Mouse (Mus musculus) kidney, adult 2 months (tissue): ENCODE data around the gene Zfp948.

Experiments used
- CTCF ChIP-seq: fragments of 200-500 bp; conservative IDR thresholded peaks from 2 replicates; pipeline ENCODE4 v1.5.1; 2011; ENCODE audit warnings: low read depth, mild to moderate bottlenecking, control low read depth, low read length, moderate library complexity, mixed read lengths; ENCODE audit not compliant: insufficient read depth, insufficient read length
- POLR2A ChIP-seq: fragments of 200-500 bp; IDR thresholded peaks from one replicate; pipeline ENCODE4 v1.6.1; 2011; ENCODE audit warnings: low read depth, low read length, control low read depth

- TF ChIP-seq CTCF, result no peak
- TF ChIP-seq POLR2A, result no peak
Observed at GRCm38 (mm10) chr17:21517130-21517671, 49.6 kb upstream of the Zfp948 start.
